Mouse (Mus musculus) adrenal gland, postnatal 4 days (tissue): ENCODE measurements at regions not wholly inside any gene's neighbourhood (a gene's known extent, or its start where the extent isn't known, plus 50 kb on each side); places are given as distances from the start of the nearest gene placed in this dataset.
A peak's percentile ranks its signal among the peaks of the same experiment; 100 is the strongest.

Experiments
- DNase-seq, 2 experiments: peaks; one replicate each; pipeline ENCODE4 v3.0.0; 2021 to 2022; ENCODE audit warnings: low spot score in 2 of 2, mixed read lengths in 2 of 2

DNA sequence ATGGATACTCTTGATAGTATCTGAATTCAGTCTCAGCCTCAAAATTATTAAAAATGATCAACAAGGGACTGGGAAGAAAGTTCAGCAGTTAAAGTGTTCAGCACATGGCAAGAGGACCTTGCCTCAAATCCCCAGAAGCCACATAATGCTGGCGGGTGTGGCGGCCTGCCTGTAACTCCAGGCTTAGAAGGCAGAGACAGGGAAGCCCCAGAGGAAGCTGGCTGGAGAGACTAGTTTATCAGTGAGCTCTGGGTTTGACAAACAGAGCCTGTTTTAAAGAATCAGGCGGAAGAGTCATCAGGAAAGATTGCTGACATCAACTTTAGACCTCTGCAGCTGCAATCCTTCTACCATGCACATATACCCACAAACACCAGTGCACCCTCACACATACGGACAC lies 52.1 kb upstream of the Fyn start:
- no peak for DNase-seq

DNA sequence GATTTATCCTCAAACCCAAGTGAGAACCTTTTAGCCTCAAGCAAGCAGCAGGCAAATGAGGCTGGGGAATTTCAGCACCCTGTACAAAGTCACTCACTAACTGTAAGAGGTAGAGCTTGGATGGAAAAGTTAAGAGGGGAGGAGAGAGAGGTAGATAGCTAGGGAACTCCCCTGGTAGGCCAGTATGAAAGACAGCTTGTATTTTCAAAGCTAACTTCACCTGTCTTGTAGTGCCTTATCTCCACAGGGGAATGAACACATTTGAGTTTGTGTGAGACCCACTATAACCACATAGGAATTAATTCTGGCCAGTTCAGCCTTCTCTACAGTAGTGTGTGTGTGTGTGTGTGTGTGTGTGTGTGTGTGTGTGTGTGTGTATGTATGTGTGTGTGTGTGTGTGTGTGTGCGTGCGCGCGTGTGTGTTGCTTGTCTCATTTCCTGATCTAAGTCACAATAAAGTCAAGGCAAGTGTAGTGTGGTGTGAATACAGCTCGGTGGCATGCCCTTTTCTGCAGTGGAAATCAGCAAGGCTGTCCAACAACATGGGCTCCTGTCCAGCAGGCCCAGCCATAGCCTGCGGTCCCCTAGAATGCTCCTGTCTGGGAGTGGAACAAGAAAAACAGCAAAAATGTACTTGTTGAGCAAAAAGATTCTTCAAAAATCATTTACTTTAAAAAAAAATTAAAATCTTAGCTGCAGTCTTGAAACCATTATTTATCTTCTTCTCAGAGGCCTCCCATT lies 53.1 kb upstream of the Fyn start:
- DNase-seq: no peak

DNA sequence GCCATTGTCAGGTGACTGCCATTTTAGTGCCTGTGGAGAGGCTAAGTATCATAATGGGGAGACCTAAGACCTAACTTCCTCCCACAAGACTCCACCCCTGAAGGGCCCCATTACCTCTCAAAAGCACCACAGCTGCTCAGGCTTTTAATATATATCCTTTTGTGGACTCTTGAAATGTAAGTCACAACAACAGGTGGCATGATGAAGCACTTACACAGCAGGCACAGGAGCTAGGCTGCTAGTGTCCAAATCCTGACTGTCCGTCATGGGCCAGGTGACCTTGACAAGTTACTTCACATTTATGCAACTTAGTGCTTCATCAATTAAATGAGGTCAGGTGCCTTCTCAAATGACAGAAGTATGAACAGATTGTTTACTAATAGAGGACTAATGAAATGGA lies 57.2 kb upstream of the Fyn start:
- DNase-seq: no peak

DNA sequence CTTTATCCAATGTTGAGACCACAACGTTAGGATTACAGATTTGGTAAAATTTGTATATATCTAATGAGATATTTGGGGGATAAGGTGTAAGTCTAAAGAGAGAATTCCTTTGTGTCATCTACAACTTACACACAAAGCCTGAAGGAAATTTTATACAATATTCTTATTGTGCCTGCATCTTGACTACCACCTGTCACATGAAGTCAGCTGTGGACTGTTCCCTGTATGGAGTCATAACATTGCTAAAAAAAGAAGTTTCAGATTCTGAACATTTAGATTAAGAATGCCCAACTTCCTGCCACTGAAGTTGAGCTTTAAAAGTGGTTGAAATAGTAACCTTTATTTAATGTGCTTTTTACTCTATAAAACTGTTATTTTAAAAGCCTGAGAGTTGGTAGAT lies 60.1 kb upstream of the Fyn start:
- DNase-seq: no peak

DNA sequence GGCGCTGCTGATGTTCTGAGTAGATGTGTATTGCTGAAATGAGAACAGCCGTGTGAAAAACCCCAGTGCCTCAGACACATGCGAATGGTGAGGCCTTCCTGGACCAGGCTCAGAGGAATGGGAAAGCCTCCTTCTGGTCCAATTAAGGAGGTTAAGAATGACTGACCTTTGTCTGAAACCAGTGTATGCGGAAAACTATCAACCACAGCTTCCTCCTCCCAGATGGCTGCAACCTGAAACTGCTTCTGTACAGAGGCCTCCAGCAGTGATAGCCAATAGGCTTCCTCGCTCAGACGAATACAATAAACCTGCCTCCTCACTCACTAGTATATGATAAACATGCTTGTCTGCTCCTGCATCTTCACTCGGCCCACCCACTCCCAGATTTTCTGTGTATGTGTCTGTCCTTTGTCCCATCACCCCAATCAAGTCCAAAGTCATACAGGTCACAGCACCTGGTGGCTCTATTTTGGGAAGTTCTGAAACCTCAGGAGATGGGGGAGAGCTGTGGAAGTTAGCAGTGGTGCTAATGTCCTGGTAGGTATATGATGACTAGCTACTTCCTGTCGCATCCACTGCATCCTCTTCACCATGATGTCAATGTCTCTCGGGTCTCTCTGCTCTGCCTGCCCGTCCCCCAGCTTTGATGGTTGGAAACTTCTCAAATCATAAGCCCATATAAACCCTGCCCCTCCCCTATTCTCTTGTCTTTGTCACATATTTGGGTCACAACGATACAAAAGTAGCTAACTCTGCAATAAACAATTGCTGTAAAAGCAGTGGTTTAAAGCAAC lies 75.8 kb upstream of the Fyn start:
- no peak for DNase-seq

DNA sequence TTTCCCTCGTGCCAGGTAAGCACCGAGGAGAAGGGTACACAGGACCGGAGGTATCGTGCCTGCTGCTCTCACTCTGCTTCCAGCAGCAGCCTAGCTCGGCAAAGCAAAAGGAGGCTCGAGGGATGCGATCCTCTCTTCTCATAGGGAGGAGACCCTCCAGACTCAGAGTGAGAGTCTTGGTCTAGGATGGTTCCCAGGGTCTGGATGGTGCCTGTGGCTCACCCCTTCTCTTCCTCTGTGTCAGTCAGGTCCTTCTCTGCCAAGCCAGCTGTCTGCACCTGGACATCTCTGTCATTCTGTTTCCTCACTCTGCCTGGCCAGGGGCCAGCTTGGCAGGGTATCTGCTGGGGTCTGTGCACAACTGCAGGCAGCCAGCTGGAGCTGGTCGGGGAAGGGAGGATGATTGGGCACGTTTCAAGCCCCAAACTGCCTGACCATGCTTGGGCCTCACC lies 76.9 kb upstream of the Fyn start:
- no peak for DNase-seq

DNA sequence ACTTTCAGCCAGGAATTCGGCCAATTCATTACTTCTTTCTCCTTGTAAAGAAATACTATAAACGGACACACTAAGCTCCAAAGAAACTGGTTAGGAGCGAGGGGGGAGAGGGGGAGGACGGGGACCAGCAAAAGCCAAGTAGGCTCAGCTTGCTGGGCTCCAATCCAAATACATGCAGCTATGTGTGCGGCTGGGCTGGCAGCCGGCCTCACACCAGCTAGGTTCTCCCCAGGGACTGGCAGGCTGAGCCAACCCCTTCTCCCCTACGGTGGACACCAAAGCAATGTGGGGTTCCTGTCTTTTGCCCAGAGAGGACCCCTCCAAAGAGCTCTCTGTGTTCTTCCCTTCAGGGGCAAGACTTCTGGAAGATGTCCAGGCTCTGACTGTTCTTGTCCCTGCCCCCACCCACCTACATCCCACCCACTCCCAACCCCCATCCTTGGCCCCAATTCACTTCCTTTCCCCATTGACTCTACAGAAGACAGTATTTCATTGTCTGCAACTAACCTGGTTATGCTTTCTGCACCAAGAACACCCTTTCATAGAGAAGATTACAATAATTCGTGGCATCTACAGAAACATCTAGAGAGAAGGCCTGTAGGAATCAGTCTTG lies 77.4 kb upstream of the Fyn start:
- DNase-seq: no peak

DNA sequence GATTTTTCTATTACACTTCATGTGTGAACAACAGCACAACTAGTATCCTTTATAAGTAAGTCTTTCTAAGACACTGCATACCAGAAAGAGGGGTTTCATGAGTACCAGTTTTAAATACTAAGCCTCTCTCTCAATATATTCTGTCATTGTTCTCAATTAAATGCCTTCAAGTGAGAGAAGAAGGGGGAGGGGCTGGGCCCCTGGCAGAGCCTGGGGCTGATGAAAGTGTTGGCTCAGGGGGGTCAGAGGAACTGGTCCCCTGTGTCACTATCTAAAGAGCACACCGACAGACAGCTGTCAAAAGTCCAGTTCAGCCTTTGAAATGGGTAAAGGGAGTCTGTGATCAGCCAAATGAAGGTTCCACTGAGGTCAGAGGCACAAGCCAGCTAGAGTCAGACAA lies 78.4 kb upstream of the Fyn start:
- no peak for DNase-seq

DNA sequence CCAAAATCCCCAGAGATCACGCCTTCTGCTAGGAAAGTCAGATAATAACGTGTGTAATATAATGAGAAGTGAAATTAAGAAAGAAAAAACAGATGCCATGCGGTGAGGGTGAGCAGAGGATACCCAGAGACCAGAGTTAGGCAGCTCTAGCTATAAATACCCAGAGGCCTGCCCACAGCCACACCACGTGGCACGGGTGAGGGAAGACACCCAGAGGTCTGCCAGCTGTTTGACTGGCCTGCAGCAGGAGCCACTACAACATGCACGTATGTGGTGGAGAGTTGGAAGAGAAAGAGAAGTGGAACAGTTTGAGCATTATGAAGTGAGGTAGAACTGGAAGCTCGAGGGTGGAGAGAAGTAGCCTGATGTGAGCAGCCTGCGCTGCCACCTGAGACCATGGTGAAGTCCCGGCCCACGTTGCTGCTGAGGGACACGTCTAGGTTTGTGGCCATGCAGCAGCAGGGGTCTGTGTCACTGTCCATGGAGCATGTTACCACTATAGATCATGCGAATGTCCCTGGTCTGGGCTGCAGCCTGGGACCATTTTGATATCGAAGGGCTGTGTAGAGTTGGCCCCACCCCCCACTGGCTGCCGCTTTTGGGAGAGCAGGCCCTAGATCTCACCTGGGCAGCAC lies 88.2 kb upstream of the Fyn start:
- no peak for DNase-seq

DNA sequence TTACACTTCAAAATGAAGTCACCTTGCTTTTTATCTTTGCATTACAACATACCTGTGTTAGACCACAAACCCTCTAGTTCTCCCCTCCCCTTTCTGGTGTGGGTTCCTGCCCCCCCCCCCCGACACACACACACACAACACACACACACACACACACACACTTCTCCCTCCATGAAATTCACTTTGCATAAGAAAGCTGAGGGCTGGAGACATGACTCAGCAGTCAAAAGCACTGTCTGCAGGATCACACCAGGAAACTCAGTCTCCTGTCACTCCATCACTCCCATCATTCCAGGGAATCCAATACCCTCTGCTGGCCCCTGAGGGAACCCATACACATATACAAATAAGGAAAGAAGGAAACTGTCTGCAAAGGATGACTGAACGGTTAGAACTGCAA lies 94.5 kb upstream of the Fyn start:
- no peak for DNase-seq

DNA sequence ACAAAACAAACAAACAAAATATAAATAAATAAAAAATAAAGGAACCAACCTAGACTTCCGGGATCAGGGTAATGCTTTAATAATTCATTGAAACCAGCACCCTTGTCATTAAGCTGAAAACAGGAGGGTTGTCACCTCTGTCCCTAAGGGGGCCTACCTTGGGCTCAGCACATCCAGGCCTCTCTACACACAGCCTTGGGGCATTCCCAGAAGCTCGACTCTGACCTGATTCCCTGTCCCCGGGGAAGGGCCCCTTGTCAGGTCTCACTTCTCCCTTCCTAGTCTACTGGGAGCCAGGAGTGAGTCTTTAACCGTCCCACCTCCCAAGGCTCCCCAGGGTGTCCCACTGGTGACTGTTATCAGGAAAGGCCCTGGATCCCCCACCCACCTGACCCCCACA lies 95.2 kb upstream of the Fyn start:
- no peak for DNase-seq

DNA sequence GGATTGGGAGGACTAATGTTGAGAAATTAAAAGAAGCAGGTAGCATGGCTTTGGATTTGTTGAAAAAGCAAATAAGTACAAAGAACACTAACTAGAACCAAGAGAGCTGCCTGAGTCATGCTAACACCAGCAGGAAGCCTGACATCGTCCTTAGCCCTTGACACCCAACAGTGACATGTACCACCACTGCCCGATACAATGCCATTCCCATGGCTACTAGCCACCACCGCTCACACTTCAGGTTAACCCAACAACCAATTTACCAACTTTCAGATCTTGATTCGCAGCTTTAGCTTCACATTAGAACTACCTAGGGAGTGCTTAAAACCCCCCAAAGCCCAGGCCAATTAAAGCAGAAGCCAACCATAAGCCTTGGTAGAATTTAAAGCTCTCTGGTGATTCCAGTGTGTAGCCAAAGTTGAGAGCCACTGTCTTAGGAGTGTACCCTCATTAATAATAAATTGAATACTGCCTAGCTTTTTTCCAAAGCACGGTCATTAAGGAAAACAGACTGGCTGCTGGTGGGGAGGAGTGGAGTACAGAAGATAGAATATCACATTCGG lies 96.2 kb upstream of the Fyn start:
- no peak for DNase-seq

DNA sequence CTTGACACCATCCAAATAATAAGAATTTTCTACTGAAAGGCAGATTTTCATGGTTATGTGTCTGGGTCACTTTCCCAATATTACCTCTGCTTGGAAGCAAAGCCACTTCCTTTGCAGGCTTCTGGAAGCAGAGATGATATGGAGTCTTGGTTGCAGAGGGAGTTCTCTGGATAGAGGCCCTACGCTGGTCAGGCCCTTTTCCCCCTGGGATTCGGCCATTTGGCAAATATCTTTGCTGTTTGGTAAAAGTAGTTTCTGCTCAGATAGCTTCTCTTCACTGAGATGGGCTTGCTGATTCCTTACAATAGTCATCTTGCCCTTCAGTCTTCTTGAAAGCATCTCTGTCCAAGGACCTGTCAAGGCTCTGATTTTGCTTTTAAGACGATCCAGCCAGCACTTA lies 98.2 kb upstream of the Fyn start:
- no peak for DNase-seq

DNA sequence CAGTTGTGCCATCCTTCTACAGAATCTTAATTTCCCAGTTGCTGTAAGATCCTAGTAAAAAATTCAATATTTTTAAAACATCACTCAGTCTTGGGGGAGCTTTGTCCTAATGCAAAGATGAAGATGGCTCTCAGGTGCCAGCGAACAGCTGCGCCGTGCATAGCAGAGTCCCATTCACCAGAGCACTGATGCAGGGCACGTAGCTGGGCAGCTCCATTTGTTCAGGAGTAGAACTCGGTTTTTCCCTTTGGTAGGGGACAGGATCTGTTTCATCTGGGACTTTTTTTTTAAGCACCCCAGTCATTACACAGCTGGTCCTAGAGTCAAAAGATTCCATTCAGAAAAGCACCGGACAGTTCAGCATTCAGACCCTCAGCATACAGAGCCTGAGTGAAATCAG lies 101.4 kb upstream of the Fyn start:
- no peak for DNase-seq

DNA sequence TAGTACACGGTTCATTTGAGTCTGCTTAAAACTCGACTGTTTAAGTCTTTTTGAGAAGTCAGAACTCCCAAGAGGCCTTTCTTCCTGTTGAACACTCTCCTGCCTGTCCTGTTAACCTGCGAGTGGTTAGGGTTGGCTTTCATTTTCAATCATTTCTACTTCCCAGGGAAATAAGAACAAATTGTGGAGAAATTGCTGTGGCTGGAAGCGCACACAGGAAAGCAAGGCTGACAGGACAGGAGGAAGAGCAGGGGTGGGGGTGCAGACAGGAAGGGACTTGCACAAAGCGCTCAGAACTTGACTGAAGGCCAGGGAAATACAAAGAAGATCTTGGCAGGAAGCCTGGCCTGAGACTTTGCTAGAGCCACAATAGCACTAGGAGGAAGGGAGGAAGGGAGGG lies 102.2 kb upstream of the Fyn start:
- DNase-seq: peak in 1 of 2 experiments; percentile 37

DNA sequence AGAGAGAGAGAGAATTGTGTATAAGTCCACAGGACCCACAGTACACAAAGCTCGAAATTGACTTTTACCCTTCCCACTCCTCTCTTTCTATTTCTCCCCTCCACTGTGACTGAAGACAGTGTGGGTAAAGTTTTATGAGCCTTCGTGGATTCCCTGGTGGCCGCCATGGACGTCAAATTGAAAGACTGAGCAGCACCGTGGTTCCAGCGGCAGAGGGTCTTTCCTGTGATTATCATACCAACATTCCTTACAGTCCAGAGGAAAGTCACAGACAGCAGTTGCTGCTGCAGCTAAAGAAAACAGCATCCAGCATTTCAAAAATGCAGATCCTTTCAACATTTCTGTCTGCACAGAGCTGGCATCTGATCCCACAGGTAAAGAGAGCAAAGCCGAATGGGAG lies 98.9 kb upstream of the Ccn6 start:
- no peak for DNase-seq

DNA sequence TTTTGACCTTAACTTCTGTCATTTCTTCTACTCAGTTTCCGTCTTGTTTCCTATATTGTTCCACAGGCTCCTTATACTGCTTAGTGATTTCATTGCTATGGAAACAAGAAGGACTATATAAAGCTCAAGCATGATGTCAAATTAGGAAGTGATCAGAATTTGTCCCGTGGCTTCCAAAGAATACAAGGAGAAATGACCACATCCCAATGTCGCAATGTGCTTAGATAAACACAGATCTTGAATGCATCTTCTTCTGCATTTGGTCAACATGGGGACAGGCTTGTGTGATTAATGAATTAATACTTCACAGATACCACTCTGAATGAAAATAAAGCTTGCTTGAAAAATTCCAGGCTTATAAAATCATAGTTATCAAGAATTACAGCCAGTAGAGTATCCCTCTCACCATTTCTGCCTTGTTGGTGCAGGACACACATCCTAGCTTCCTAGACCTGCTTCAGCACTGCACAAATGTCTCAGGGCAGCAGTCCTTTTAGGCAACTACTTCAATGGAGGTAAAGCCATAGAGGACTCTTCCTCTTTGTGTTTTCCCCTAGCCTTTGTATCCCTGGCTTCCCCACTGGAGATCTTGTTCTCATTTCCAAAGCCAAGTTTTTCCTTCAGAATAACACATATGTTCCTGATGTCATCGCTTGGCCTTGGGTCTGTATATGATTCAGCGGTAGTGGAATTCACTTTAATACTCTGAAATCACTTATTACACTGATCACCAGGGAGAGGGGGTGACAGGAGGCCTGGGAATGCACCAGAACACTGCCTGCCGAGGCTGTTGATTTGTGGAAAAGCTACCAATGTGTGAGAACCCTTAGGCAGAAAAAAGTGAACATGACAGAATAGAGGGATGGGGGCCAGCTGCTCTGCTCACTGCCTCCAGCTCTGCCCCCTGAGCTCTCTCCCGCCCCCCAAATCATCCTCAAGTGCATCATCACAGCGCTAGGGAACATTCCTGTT lies 97.9 kb upstream of the Ccn6 start:
- DNase-seq: no peak

DNA sequence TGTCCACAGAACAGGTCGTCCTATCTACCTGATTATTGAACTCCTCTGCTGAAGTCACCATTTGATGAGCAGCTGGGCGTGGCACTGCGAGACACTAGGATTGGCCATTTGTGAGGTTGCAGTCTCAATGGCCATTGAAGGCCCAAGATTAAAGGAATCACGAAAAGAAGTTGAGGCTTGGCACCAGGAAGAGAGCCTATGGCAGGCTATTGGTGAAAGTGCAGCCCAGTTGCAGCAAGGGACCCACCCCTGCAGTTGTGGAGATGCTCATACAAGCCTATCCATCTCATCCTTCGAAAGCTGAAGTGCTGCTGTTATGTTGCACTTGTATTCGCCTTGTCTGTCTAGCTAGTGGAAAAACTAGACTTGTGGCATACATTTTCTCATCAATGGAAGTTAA lies 96.5 kb upstream of the Ccn6 start:
- DNase-seq: no peak

DNA sequence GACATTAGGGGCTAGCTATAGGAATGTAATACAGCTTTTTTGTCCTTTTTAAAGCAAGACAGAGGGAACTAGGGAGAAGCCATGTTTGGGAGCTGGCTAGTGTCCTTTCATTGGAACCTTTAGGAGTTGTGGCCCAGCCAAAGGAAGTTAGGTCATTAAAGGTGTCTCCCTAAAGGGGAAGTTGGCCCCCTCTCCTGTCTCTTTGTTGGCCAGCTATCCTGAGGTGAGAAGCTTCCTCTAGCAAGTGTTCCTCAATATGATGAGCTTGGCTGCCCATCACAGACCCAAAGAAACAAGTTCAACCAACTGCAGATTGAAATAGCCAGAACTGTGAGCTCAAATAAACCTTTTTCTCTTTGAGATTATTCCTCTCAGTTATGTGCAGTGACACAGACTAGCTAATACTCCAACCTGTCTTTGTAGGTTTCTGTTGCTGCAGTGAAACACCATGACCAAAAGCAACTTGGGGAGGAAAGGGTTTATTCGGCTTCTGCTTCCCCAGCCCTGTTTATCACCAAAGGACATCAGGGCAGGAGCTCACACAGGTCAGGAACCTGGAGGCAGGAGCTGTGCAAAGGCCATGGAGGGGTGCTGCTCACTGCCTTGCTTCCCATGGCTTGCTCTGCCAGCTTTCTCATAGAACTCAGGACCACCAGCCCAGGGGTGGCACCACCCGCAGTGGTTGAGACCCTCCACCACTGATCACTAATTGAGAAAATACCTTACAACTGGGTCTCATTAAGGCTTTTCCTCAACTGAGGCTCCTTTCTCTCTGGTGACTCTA lies 94.0 kb upstream of the Ccn6 start:
- no peak for DNase-seq

DNA sequence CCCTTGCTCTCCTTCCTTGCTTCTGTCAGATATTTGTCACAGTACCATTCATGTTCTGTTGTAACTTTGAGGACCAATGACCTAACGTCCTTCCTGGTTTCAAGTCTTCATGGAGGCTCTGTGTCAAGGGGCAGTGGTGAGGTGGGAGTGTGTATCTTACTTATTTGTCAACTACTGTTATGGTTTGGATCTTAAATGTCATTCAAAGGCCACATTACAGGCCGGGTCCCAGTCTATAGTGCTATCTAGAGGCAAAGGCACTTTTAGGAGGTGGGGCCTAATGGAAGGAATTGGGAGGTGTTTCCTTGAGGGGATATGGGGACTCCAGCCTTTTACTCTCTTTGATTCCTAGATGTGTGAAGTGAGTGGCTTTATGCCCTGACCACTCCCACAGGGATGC lies 91.0 kb upstream of the Ccn6 start:
- no peak for DNase-seq
